Mouse (Mus musculus) forebrain, embryonic 12.5 days (tissue): ENCODE measurements at regions not wholly inside any gene's neighbourhood (a gene's known extent, or its start where the extent isn't known, plus 50 kb on each side); places are given as distances from the start of the nearest gene placed in this dataset.

Source experiments
- ATAC-seq: fragments of 200-750 bp; cut with Nextera tagmentation; 2 replicates; pipeline ENCODE4 v1.8.0; 2017; ENCODE audit warnings: moderate TSS enrichment; ENCODE audit not compliant: low FRiP score
- H3K27ac ChIP-seq: fragments of 300-500 bp; sonication (generic); 2 replicates; pipeline ENCODE4 v1.5.1; 2016; ENCODE audit warnings: mild to moderate bottlenecking
- H3K27me3 ChIP-seq: fragments of 300-500 bp; sonication (generic); 2 replicates; pipeline ENCODE4 v1.6.1; 2016; ENCODE audit warnings: mild to moderate bottlenecking
- H3K36me3 ChIP-seq: fragments of 300-500 bp; sonication (generic); replicated peaks from 2 replicates; pipeline ENCODE4 v1.6.1; 2016; ENCODE audit warnings: mild to moderate bottlenecking
- H3K4me1 ChIP-seq: fragments of 300-500 bp; sonication (generic); 2 replicates; pipeline ENCODE4 v1.6.1; 2016
- H3K4me2 ChIP-seq: fragments of 300-500 bp; sonication (generic); 2 replicates; pipeline ENCODE4 v1.6.1; 2016; ENCODE audit warnings: mild to moderate bottlenecking, moderate library complexity
- H3K4me3 ChIP-seq: fragments of 300-500 bp; sonication (generic); replicated peaks from 2 replicates; pipeline ENCODE4 v1.5.1; 2016; ENCODE audit warnings: mild to moderate bottlenecking
- H3K9ac ChIP-seq: fragments of 300-500 bp; sonication (generic); 2 replicates; pipeline ENCODE4 v1.6.1; 2016; ENCODE audit warnings: mild to moderate bottlenecking
- H3K9me3 ChIP-seq: fragments of 300-500 bp; sonication (generic); 2 replicates; pipeline ENCODE4 v1.6.1; 2016
- WGBS: fragments of 180-500 bp; shearing (Covaris S2); methylation state at CpG from one replicate; pipeline ENCODE4 v1.1.7; 2016; 5-methylcytosine and 5-hydroxymethylcytosine counted together

DNA sequence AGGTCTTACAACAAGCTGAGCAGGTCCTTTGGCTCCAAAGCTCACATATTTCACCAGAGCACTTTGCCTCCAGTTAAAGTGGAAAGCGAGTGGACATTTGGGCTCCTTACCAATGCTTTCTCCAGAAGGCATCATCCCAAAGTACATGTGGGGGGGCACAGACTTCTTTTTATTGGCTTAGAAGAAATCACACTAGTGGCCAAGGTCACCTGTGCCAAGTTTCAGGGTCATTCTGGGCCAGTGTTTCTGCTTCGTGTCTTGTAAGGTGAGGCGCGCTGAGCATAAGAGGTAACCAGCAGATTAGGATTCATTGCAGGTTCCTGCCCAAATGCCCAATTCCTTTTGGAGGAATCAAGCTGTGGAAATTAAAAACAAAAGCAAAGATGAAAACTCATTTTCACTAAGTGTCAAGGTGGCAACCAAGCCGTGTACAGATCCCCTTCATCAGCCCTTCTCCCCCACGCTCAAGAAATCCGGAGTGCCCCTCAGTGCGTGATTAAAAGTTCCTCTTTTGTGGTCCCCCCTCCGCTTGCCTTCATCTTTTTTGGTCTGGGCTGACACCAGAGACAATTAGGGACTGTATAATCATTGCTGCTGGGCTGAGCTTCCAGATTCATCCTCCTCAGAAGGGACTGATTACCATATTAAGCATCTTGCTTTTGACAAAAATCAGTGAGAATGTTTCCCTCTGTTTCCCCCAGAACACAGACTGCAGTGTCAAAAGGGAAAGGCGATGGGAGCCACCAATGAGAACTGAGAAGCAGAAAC, 222.2 kb upstream of the Ntm start:
- Histone ChIP-seq H3K27me3 (no peaks in the 10 kb centered on the region), H3K4me3 (no peak overlapping the region), H3K36me3 (no peaks in the 10 kb centered on the region), H3K27ac (no peak overlapping the region), H3K9ac (no peak overlapping the region), H3K9me3 (no peaks in the 10 kb centered on the region), H3K4me1 (peaks cover 12% of the 10 kb centered on the region), H3K4me2 (no peak overlapping the region)
- ATAC-seq: no peak
- WGBS: 60% methylated on average over 10 of the region's 10 CpGs

DNA sequence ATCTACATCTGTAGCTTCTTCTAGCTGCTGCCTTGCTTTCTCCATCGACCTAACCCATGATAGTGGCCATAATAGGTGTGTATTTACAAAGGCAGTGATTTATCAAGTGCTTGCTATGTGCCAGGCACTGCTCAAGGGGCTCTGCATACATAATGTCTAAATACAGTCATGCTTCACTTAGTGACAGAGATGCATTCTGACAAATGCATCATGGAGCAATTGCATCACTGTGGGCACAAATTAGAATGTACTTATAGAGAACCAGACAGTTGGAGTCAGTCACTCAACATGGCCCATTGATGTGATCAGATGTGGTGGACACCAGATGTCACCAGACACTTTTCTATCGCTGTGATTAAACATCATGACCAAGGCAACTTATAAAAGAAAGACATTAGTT, 223.3 kb upstream of the Ntm start:
- Histone ChIP-seq H3K9me3 (no peaks in the 10 kb centered on the region), H3K36me3 (no peaks in the 10 kb centered on the region), H3K27ac (no peak overlapping the region), H3K9ac (no peak overlapping the region), H3K27me3 (no peaks in the 10 kb centered on the region), H3K4me2 (no peak overlapping the region), H3K4me1 (peaks cover 12% of the 10 kb centered on the region), H3K4me3 (no peak overlapping the region)
- no peak for ATAC-seq
- WGBS: 90% methylated on average over 2 of the region's 2 CpGs

- Histone ChIP-seq H3K36me3 (no peaks in the 10 kb centered on the region), H3K4me3 (no peak overlapping the region), H3K27ac (no peak overlapping the region), H3K4me1 (peaks cover 9% of the 10 kb centered on the region), H3K9me3 (no peaks in the 10 kb centered on the region), H3K9ac (no peak overlapping the region), H3K4me2 (no peak overlapping the region), H3K27me3 (no peaks in the 10 kb centered on the region)
- 96% methylated on average over 5 of the region's 5 CpGs for WGBS
- ATAC-seq: no peak
Measured at GRCm38 (mm10) chr9:30190078-30190477, 227.1 kb upstream of the Ntm start.

DNA sequence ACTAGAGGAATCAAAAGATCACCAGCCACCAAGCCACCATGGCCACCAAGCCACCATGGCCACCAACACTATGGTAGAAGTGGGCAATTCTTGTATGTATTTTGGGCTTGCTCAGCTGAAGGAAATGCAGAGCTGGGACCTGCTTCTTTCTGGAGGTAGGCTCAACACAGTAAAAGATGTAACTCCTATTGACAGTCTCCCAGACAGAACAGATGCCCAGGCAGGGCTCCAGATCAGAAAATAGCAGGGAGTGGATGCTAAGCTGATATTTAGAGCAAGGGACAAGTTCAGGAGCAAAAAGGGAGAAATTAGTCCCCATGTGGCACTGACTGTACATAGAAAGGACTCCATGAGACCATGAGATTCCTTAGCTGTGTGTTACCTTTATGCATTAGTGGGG, 228.2 kb upstream of the Ntm start:
- Histone ChIP-seq H3K4me3 (no peak overlapping the region), H3K36me3 (no peaks in the 10 kb centered on the region), H3K9ac (no peak overlapping the region), H3K4me2 (no peak overlapping the region), H3K27ac (no peak overlapping the region), H3K9me3 (no peaks in the 10 kb centered on the region), H3K27me3 (no peaks in the 10 kb centered on the region), H3K4me1 (no peaks in the 10 kb centered on the region)
- no peak for ATAC-seq

DNA sequence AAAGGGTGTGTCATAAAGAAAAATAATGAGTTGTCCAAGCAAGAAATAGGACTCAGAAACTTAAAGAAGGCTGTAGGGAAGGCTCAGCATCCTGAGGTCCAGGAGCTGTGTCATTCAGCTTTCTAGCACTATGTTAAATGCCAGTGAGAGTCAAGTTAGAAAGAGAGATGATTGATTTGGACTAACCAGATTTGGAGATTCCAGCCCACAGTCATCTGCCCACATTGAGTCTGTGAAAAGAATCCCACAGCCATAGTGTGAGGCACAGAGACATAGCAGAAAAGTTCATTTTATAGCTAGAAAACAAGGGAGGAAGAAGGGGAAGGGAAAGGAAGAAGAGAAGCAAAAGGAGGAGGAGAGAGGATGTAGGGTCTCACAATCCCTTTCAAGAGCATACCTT, 229.0 kb upstream of the Ntm start:
- H3K27me3 ChIP-seq: no peaks in the 10 kb centered on the region
- ATAC-seq: no peak
- H3K27ac ChIP-seq: no peak overlapping the region
- no peaks in the 10 kb centered on the region for H3K36me3 ChIP-seq
- no peak overlapping the region for H3K9ac ChIP-seq
- H3K4me1 ChIP-seq: no peaks in the 10 kb centered on the region
- no peaks in the 10 kb centered on the region for H3K9me3 ChIP-seq
- H3K4me3 ChIP-seq: no peak overlapping the region
- no peak overlapping the region for H3K4me2 ChIP-seq

DNA sequence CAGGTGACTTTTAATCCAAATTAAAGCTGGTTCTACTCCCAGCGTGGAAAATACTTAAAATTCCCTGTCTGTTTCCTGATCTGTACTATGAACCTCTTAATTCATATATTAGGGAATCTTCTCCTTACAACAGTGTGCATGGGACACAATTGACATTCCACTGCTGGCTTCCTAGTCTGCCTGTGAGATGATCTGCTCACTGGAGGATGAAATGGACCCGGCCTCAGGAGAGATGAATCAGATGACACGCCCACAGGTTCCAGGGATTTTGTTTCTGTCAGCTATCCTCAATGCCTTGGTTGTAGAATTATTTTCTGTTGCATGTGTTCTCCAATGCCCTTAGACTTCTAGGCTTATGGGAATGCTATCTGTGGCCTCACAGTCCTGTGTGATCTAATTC, 231.9 kb upstream of the Ntm start:
- no peak for ATAC-seq
- Histone ChIP-seq H3K4me2 (no peak overlapping the region), H3K4me1 (no peaks in the 10 kb centered on the region), H3K27me3 (no peaks in the 10 kb centered on the region), H3K36me3 (no peaks in the 10 kb centered on the region), H3K4me3 (no peak overlapping the region), H3K9me3 (no peaks in the 10 kb centered on the region), H3K27ac (no peak overlapping the region), H3K9ac (no peak overlapping the region)
- 85% methylated on average over 3 of the region's 3 CpGs for WGBS

- H3K36me3 ChIP-seq: no peaks in the 10 kb centered on the region
- no peaks in the 10 kb centered on the region for H3K27me3 ChIP-seq
- H3K4me2 ChIP-seq: no peak overlapping the region
- H3K4me1 ChIP-seq: no peaks in the 10 kb centered on the region
- no peak overlapping the region for H3K4me3 ChIP-seq
- no peak for ATAC-seq
- H3K27ac ChIP-seq: no peak overlapping the region
- 84% methylated on average over 3 of the region's 3 CpGs for WGBS
- no peak overlapping the region for H3K9ac ChIP-seq
- no peaks in the 10 kb centered on the region for H3K9me3 ChIP-seq
Measured at GRCm38 (mm10) chr9:30202411-30202810, 224.5 kb upstream of the Snx19 start.

DNA sequence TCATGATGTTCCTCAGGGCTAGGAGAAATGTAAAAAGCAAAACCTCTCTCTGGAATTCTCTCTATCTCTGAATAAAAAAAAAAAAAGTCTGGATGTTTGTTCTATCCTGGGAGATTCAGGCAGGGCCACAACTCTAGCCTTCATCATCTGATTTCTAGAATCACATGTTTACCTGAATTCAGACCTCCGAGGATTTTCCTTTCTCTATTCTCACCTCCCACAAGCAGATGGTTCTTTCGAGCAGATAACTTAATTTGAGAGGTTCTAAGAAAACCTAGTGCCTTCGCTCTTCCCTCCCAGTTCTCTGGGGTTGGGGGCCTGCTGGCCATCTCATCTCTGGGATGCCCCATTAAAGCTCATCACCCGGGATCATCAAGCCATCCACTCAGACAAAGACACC, 219.3 kb upstream of the Snx19 start:
- H3K4me1 ChIP-seq: no peaks in the 10 kb centered on the region
- H3K9me3 ChIP-seq: no peaks in the 10 kb centered on the region
- ATAC-seq: no peak
- H3K9ac ChIP-seq: no peak overlapping the region
- no peak overlapping the region for H3K4me3 ChIP-seq
- H3K4me2 ChIP-seq: no peak overlapping the region
- H3K36me3 ChIP-seq: no peaks in the 10 kb centered on the region
- WGBS: 85% methylated on average over 4 of the region's 4 CpGs
- no peaks in the 10 kb centered on the region for H3K27me3 ChIP-seq
- no peak overlapping the region for H3K27ac ChIP-seq

DNA sequence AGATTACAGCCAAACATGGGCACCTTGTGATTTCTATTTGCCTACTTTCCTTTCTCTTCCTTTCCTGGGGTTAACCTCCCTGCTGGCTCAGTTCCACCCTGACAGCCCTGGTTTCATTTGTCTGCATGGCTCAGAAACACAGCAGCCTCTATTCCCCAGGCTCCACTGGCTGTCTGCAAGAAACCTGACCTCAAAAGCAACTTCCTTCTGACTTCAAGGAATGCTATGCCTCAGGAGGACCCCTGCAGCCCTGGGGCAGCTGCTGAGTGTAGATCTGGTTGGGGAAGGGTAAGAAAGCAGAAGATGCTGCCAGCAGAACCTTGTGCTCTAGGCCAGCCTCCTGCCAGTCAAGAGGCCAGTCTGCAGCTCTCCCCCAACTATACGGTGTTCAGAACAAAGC, 217.1 kb upstream of the Snx19 start:
- Histone ChIP-seq H3K27ac (no peak overlapping the region), H3K4me2 (no peak overlapping the region)

GRCm38 (mm10) chr9:30212471-30213075, 214.3 kb upstream of the Snx19 start:
- Histone ChIP-seq H3K36me3 (no peaks in the 10 kb centered on the region), H3K4me1 (no peaks in the 10 kb centered on the region), H3K27ac (no peak overlapping the region), H3K27me3 (no peaks in the 10 kb centered on the region), H3K4me3 (no peak overlapping the region), H3K9ac (no peak overlapping the region), H3K9me3 (no peaks in the 10 kb centered on the region), H3K4me2 (no peak overlapping the region)
- WGBS: 81% methylated on average over 3 of the region's 3 CpGs
- ATAC-seq: no peak

More for the DNA sequence above, 217.1 kb upstream of the Snx19 start:
- H3K36me3 ChIP-seq: no peaks in the 10 kb centered on the region
- 41% methylated on average over 1 of the region's 1 CpGs for WGBS
- no peaks in the 10 kb centered on the region for H3K9me3 ChIP-seq
- no peak for ATAC-seq
- no peaks in the 10 kb centered on the region for H3K4me1 ChIP-seq
- no peak overlapping the region for H3K4me3 ChIP-seq
- no peak overlapping the region for H3K9ac ChIP-seq
- no peaks in the 10 kb centered on the region for H3K27me3 ChIP-seq

DNA sequence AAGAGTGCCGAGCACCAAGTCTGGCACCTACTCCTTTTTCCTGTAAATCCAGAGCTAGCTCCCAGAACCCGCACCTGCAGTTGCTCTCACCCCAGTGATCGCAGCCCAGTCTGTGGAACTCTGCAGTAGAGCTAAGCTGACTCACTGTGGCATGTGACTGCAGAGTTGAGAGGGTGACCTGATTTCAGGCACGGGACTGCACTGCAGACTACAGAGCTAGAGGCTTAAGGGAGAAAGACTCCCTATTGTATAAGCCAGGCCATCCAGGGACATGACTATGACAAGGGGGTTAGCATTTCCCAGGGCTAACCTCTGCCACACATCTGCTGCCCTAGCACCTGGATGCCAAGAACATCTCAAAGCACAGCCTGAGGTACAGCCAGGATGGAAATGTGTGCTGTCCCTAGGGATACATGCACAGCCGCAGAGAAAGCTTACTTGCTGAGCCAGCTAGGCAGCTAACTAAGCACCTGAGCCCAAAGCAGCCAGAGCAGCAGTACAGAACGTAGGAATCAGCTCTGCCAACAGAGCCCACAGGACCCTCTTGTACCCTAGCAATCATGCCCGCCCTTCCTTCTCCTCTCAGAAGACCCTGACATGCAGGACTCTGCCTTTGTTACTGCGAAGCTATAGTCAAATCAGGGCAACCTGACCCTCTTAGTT, 192.3 kb upstream of the Snx19 start:
- Histone ChIP-seq H3K27me3 (no peaks in the 10 kb centered on the region), H3K9ac (no peak overlapping the region), H3K4me2 (no peak overlapping the region), H3K4me1 (no peaks in the 10 kb centered on the region), H3K4me3 (no peak overlapping the region), H3K36me3 (no peaks in the 10 kb centered on the region), H3K27ac (no peak overlapping the region), H3K9me3 (no peaks in the 10 kb centered on the region)
- 77% methylated on average over 8 of the region's 8 CpGs for WGBS
- ATAC-seq: no peak

DNA sequence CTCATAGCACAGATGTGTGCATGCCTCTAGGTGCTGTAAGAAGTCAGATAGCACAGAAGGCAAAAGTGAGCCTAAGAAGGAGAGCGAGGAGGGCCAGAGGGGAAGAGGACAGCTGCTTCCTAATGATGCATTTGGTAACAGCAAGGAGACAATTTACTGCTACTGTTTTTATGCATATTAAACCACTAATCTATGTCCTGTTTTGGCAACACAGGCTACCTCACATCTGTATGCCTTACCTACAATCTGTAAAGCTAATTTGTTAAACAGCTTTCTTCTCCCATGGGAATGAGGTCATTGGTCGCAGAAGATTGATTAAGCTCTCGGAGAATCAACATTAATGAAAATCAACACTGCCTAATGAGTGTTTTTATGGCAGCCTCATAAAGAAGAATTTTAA, 191.1 kb upstream of the Snx19 start:
- Histone ChIP-seq H3K9ac (no peak overlapping the region), H3K27ac (no peak overlapping the region), H3K36me3 (no peaks in the 10 kb centered on the region), H3K4me1 (peaks cover 3% of the 10 kb centered on the region), H3K4me3 (no peak overlapping the region), H3K27me3 (no peaks in the 10 kb centered on the region), H3K9me3 (no peaks in the 10 kb centered on the region), H3K4me2 (no peak overlapping the region)
- ATAC-seq: no peak
- WGBS: 70% methylated on average over 3 of the region's 3 CpGs

DNA sequence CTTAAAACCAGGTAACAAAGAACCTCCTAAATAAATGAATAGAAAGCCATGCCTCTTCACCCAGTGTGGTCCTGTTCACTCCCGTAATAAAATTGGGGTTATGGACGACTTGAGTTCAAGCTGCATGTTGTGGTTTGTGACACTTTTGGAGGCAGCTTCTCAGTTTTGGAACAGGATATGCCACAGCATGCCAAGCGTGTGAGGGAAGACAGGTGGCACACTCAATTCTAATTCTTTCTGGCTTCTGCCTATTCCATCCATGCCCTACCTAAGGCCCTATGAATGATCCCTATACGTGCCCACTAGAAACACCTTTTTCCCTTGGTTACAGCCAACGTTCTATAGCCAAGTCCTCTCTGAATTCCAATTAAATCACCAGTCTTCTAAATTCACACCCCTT, 184.8 kb upstream of the Snx19 start:
- no peak overlapping the region for H3K27ac ChIP-seq
- H3K9me3 ChIP-seq: no peaks in the 10 kb centered on the region
- H3K4me1 ChIP-seq: peaks cover 3% of the 10 kb centered on the region
- no peaks in the 10 kb centered on the region for H3K36me3 ChIP-seq
- no peak overlapping the region for H3K4me3 ChIP-seq
- no peak overlapping the region for H3K9ac ChIP-seq
- WGBS: 88% methylated on average over 5 of the region's 5 CpGs
- no peak overlapping the region for H3K4me2 ChIP-seq
- no peaks in the 10 kb centered on the region for H3K27me3 ChIP-seq
- ATAC-seq: no peak
